Mouse (Mus musculus) G1E (cell line): ENCODE results near the gene C130032M10Rik. TPM values are rescaled to one million over a fixed set of nuclear protein-coding genes. Genes with fewer than 3 reads are reported as not detected.

Experiments used
- ATAC-seq: 2 replicates; pipeline ENCODE4 v1.8.0; 2016; ENCODE audit warnings: mild to moderate bottlenecking; ENCODE audit not compliant: insufficient number of reproducible peaks, poor library complexity, low FRiP score, severe bottlenecking; ENCODE audit errors: extremely low read depth
- DNase-seq: peaks from one replicate; pipeline ENCODE4 v3.0.0; 2012; ENCODE audit warnings: low spot score
- H3K27me3 ChIP-seq: 2 replicates; pipeline ENCODE4 v1.6.1; 2012; ENCODE audit warnings: mild to moderate bottlenecking, low read length, inconsistent platforms; ENCODE audit not compliant: insufficient read depth
- H3K36me3 ChIP-seq: replicated peaks from 2 replicates; pipeline ENCODE3; 2012; ENCODE audit warnings: mild to moderate bottlenecking, inconsistent platforms
- H3K4me1 ChIP-seq: 2 replicates; pipeline ENCODE4 v1.6.1; 2012; ENCODE audit warnings: low read depth, low read length, inconsistent platforms, mixed read lengths; ENCODE audit not compliant: insufficient read depth
- H3K4me3 ChIP-seq: 2 replicates; pipeline ENCODE4 v1.5.1; 2012; ENCODE audit warnings: low read depth, mild to moderate bottlenecking, inconsistent platforms, low read length, moderate library complexity, mixed read lengths
- H3K9me3 ChIP-seq: replicated peaks from 2 replicates; pipeline ENCODE4 v1.6.1; 2012; ENCODE audit warnings: inconsistent platforms
- CTCF ChIP-seq: IDR thresholded peaks from 2 replicates; pipeline ENCODE4 v1.5.1; 2012; ENCODE audit warnings: low read depth, low read length, inconsistent platforms, mixed read lengths
- GATA1 ChIP-seq: IDR thresholded peaks from 2 replicates; pipeline ENCODE4 v1.6.1; 2012; ENCODE audit warnings: borderline replicate concordance, low read length, inconsistent platforms, mixed read lengths
- GATA2 ChIP-seq: IDR thresholded peaks from 2 replicates; pipeline ENCODE4 v1.6.1; 2012; ENCODE audit warnings: low read depth, low read length, inconsistent platforms, borderline replicate concordance
- POLR2AphosphoS5 ChIP-seq: IDR thresholded peaks from 2 replicates; pipeline ENCODE4 v1.6.1; 2012; ENCODE audit warnings: low read depth, low read length, inconsistent platforms; ENCODE audit not compliant: insufficient replicate concordance
- TAL1 ChIP-seq: conservative IDR thresholded peaks from 2 replicates; pipeline ENCODE4 v1.6.1; 2012; ENCODE audit warnings: low read depth, low read length, inconsistent platforms, mixed read lengths
- polyA plus RNA-seq: library from polyadenylated mRNA; stranded (reverse); fragments of >175 nt; gene quantifications from 2 replicates; pipeline ENCODE4 v1.2.3, GENCODE M21; 2012
- total RNA-seq, 2 experiments: library from RNA; stranded (forward) in 1 of 2; stranded (reverse) in 1 of 2; fragments of 200-1000 nt in 1 of 2; fragments of >200 nt in 1 of 2; fragmentation: Nextera tagmentation in 1 of 2; gene quantifications; 2 replicates each; pipeline ENCODE4 v1.2.3; 2014 to 2017

C130032M10Rik gene
- total and polyA plus RNA-seq, 3 experiments, result not detected

- peaks cover 3% of the 10 kb centered on the region; the same call in 1 of the 2 replicates for H3K27me3 ChIP-seq
- H3K9me3 ChIP-seq, result peaks cover 35% of the 10 kb centered on the region
- no peak for TF ChIP-seq POLR2AphosphoS5
- TF ChIP-seq GATA2, result no peak
- TF ChIP-seq CTCF, result no peak
- no peak for TF ChIP-seq TAL1
- no peak for TF ChIP-seq GATA1
- H3K36me3 ChIP-seq, result no peaks in the 10 kb centered on the region
- ATAC-seq (no peak), DNase-seq (no peak)
- H3K4me1 ChIP-seq, result no peaks in the 10 kb centered on the region
- no peak overlapping the region for H3K4me3 ChIP-seq
Measured at GRCm38 (mm10) chr9:114564667-114565066, 49.2 kb downstream of the C130032M10Rik start.

Other genes starting within 250 kb of the C130032M10Rik start
- gene Bcl2a1c, start 185.6 kb upstream of the C130032M10Rik start, total RNA-seq (2014; fragmentation: Nextera tagmentation), result not detected in 2 replicates
- not detected in 2 replicates for gene Bcl2a1c, start 185.6 kb upstream of the C130032M10Rik start, total RNA-seq (2017)
- not detected in 2 replicates for gene Bcl2a1c, start 185.6 kb upstream of the C130032M10Rik start, polyA plus RNA-seq
- 14.9 and 17.9 TPM in 2 replicates for gene Crtap, start 125.0 kb upstream of the C130032M10Rik start, total RNA-seq (2014; fragmentation: Nextera tagmentation)
- gene Crtap, start 125.0 kb upstream of the C130032M10Rik start, total RNA-seq (2017), result 11.0 and 12.6 TPM in 2 replicates
- gene Crtap, start 125.0 kb upstream of the C130032M10Rik start, polyA plus RNA-seq, result 5.5 and 7.6 TPM in 2 replicates
- 18.8 and 26.6 TPM in 2 replicates for gene Glb1, start 114.6 kb upstream of the C130032M10Rik start, total RNA-seq (2014; fragmentation: Nextera tagmentation)
- gene Glb1, start 114.6 kb upstream of the C130032M10Rik start, total RNA-seq (2017), result 21.0 and 21.9 TPM in 2 replicates
- gene Glb1, start 114.6 kb upstream of the C130032M10Rik start, polyA plus RNA-seq, result 5.4 and 7.6 TPM in 2 replicates
- 4.6 and 6.2 TPM in 2 replicates for gene Tmppe, start 114.6 kb upstream of the C130032M10Rik start, total RNA-seq (2014; fragmentation: Nextera tagmentation)
- 7.7 and 9.8 TPM in 2 replicates for gene Tmppe, start 114.6 kb upstream of the C130032M10Rik start, total RNA-seq (2017)
- 3.5 and 4.6 TPM in 2 replicates for gene Tmppe, start 114.6 kb upstream of the C130032M10Rik start, polyA plus RNA-seq
- not detected in 2 replicates for gene Ccr4, start 10.8 kb upstream of the C130032M10Rik start, total RNA-seq (2014; fragmentation: Nextera tagmentation)
- gene Ccr4, start 10.8 kb upstream of the C130032M10Rik start, total RNA-seq (2017), result not detected in 2 replicates
- gene Ccr4, start 10.8 kb upstream of the C130032M10Rik start, polyA plus RNA-seq, result not detected in 2 replicates
- not detected in 2 replicates for gene Trim71, start 48.7 kb downstream of the C130032M10Rik start, total RNA-seq (2014; fragmentation: Nextera tagmentation)
- gene Trim71, start 48.7 kb downstream of the C130032M10Rik start, total RNA-seq (2017), result 0.11 TPM in 1 of 2 replicates, not detected in the other
- gene Trim71, start 48.7 kb downstream of the C130032M10Rik start, polyA plus RNA-seq, result not detected in 2 replicates
- 32.2 and 40.4 TPM in 2 replicates for gene Cnot10, start 124.5 kb downstream of the C130032M10Rik start, total RNA-seq (2014; fragmentation: Nextera tagmentation)
- 45.0 and 45.8 TPM in 2 replicates for gene Cnot10, start 124.5 kb downstream of the C130032M10Rik start, total RNA-seq (2017)
- 21.1 and 21.2 TPM in 2 replicates for gene Cnot10, start 124.5 kb downstream of the C130032M10Rik start, polyA plus RNA-seq
- 30.0 and 34.8 TPM in 2 replicates for gene Dync1li1, start 173.1 kb downstream of the C130032M10Rik start, total RNA-seq (2014; fragmentation: Nextera tagmentation)
- gene Dync1li1, start 173.1 kb downstream of the C130032M10Rik start, total RNA-seq (2017), result 52.6 and 57.2 TPM in 2 replicates
- 19.6 and 21.2 TPM in 2 replicates for gene Dync1li1, start 173.1 kb downstream of the C130032M10Rik start, polyA plus RNA-seq
- 20.9 and 23.9 TPM in 2 replicates for gene Cmtm6, start 215.4 kb downstream of the C130032M10Rik start, total RNA-seq (2014; fragmentation: Nextera tagmentation)
- 41.4 and 42.5 TPM in 2 replicates for gene Cmtm6, start 215.4 kb downstream of the C130032M10Rik start, total RNA-seq (2017)
- 7.5 and 8.7 TPM in 2 replicates for gene Cmtm6, start 215.4 kb downstream of the C130032M10Rik start, polyA plus RNA-seq